Mouse (Mus musculus) gastrocnemius, postnatal 4 days (tissue): ENCODE measurements around the gene H2al2a. TPM values are rescaled to one million over a fixed set of nuclear protein-coding genes. Genes with fewer than 3 reads are reported as not detected.
"Not testable (repeated sequence)": the region's sequence is repeated elsewhere in the genome, so short reads cannot be mapped to it uniquely, and the experiment has no call there.

Experiments used
- DNase-seq, 2 experiments: peaks; one replicate each; pipeline ENCODE4 v3.0.0; 2021 to 2022; ENCODE audit warnings: low spot score in 2 of 2, mixed read lengths in 2 of 2
- total RNA-seq, 2 experiments: library from RNA; stranded (reverse); gene quantifications; 2 replicates each; pipeline ENCODE4 v1.2.3; 2021

The H2al2a gene
- total RNA-seq, 2 experiments from 2014 or later, result not detected

- not testable (repeated sequence) for DNase-seq
Observed at GRCm38 (mm10) chr2:17977645-17978044, 19.1 kb downstream of the H2al2a start.

GRCm38 (mm10) chr2:17975601-17976327, 21.0 kb downstream of the H2al2a start:
- no peak for DNase-seq

GRCm38 (mm10) chr2:17973868-17974440, 22.8 kb downstream of the H2al2a start:
- no peak for DNase-seq

GRCm38 (mm10) chr2:17973246-17973645, 23.5 kb downstream of the H2al2a start:
- DNase-seq, result no peak

GRCm38 (mm10) chr2:17972843-17973242, 23.9 kb downstream of the H2al2a start:
- no peak for DNase-seq

GRCm38 (mm10) chr2:17971407-17971806, 25.4 kb downstream of the H2al2a start:
- no peak for DNase-seq

GRCm38 (mm10) chr2:17970662-17971061, 26.1 kb downstream of the H2al2a start:
- no peak for DNase-seq

GRCm38 (mm10) chr2:17970187-17970586, 26.6 kb downstream of the H2al2a start:
- no peak for DNase-seq

- DNase-seq, result no peak
Observed at GRCm38 (mm10) chr2:17968571-17968970, 28.2 kb downstream of the H2al2a start.

GRCm38 (mm10) chr2:17968037-17968436, 28.7 kb downstream of the H2al2a start:
- not testable (repeated sequence) for DNase-seq

- DNase-seq, result no peak
Observed at GRCm38 (mm10) chr2:17959501-17959900, 37.3 kb downstream of the H2al2a start.

- DNase-seq, result no peak
Observed at GRCm38 (mm10) chr2:17946875-17947274, 49.9 kb downstream of the H2al2a start.

Other genes with a start within 250 kb of the H2al2a start
- gene A930004D18Rik, start 40.8 kb upstream of the H2al2a start, total RNA-seq, result 1 to 10 TPM; 5.3 to 6.5 TPM
- gene Skida1, start 52.1 kb upstream of the H2al2a start, total RNA-seq, result 1 to 10 TPM; 4.6 to 4.9 TPM
- 10 to 100 TPM; 34.5 to 42.5 TPM for gene Mllt10, start 58.3 kb upstream of the H2al2a start, total RNA-seq